Mouse (Mus musculus): ENCODE measurements around the gene Slc2a4. TPM values are rescaled to one million over a fixed set of nuclear protein-coding genes. Genes with fewer than 3 reads are reported as not detected.

Slc2a4 gene
- polyA plus RNA-seq, 1 experiment from 2014 or later, result 7.7 TPM

GRCm38 (mm10) chr11:69938401-69938979 is 9.5 kb downstream of the Slc2a4 start:
- Histone ChIP-seq H3K4me3 (ENCODE audit: low read depth, low read length) (no peak overlapping the region), H3K27ac (ENCODE audit: low read depth) (no peak overlapping the region), H3K4me1 (ENCODE audit: insufficient read depth) (peaks cover 21% of the 10 kb centered on the region), H3K27me3 (ENCODE audit: insufficient read depth, low read length) (peaks cover 55% of the 10 kb centered on the region), H3K36me3 (replicated peaks; ENCODE audit: insufficient read depth, low read length) (no peaks in the 10 kb centered on the region; the same call in 1 of the 2 replicates), H3K9ac (replicated peaks) (no peak overlapping the region), H3K4me2 (ENCODE audit: low read depth, low read length) (no peak overlapping the region), H3K9me3 (ENCODE audit: low read length) (no peaks in the 10 kb centered on the region)
- TF ChIP-seq EP300 (IDR thresholded peaks at IDR 0.05; ENCODE audit: low read depth) (no peak), CTCF (IDR thresholded peaks at IDR 0.05; ENCODE audit: low read depth) (no peak)
- DNase-seq, result no peak
- no peak for ATAC-seq
- WGBS (ENCODE audit: insufficient replicate concordance), result 37% methylated on average over 9 of the region's 9 CpGs

GRCm38 (mm10) chr11:69937834-69938233 is 10.2 kb downstream of the Slc2a4 start:
- H3K4me1 ChIP-seq (ENCODE audit: insufficient read depth), result peaks cover 21% of the 10 kb centered on the region
- H3K27me3 ChIP-seq (ENCODE audit: insufficient read depth, low read length), result peaks cover 55% of the 10 kb centered on the region
- H3K9ac ChIP-seq (replicated peaks), result no peak overlapping the region
- H3K27ac ChIP-seq (ENCODE audit: low read depth), result no peak overlapping the region
- H3K4me2 ChIP-seq (ENCODE audit: low read depth, low read length), result no peak overlapping the region
- H3K4me3 ChIP-seq (ENCODE audit: low read depth, low read length), result no peak overlapping the region
- H3K36me3 ChIP-seq (replicated peaks; ENCODE audit: insufficient read depth, low read length), result no peaks in the 10 kb centered on the region; the same call in 1 of the 2 replicates
- WGBS (ENCODE audit: insufficient replicate concordance), result 66% methylated on average over 5 of the region's 5 CpGs
- no peak for TF ChIP-seq CTCF (IDR thresholded peaks at IDR 0.05; ENCODE audit: low read depth)
- no peak for TF ChIP-seq EP300 (IDR thresholded peaks at IDR 0.05; ENCODE audit: low read depth)
- DNase-seq (no peak), ATAC-seq (no peak)
- H3K9me3 ChIP-seq (ENCODE audit: low read length), result no peaks in the 10 kb centered on the region

DNA sequence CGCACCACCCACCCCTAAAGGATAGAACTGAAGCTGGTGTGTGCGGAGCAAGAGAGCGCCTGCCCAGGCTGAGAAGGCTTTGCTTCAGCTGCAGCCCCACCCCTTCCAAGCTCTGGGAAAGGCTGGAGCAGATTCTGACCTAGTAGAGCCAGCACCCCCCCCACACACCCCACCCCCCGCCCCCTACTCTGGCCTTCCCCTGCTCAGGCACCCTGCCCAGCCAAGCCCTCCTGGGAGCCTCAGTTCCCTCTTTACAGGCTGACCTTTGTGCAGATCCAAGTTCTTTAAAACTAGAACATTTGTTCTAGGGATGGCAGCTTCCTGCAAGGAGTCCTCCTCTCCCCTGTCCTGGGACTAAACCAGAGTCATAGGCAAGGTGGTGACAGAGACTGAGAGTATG is 10.6 kb downstream of the Slc2a4 start:
- DNase-seq (no peak), ATAC-seq (no peak)
- no peak overlapping the region for H3K27ac ChIP-seq (ENCODE audit: low read depth)
- TF ChIP-seq CTCF (IDR thresholded peaks at IDR 0.05; ENCODE audit: low read depth) (no peak), EP300 (IDR thresholded peaks at IDR 0.05; ENCODE audit: low read depth) (no peak)
- no peak overlapping the region for H3K9ac ChIP-seq (replicated peaks)
- H3K27me3 ChIP-seq (ENCODE audit: insufficient read depth, low read length), result peaks cover 55% of the 10 kb centered on the region
- no peak overlapping the region for H3K4me3 ChIP-seq (ENCODE audit: low read depth, low read length)
- H3K9me3 ChIP-seq (ENCODE audit: low read length), result no peaks in the 10 kb centered on the region
- H3K4me2 ChIP-seq (ENCODE audit: low read depth, low read length), result no peak overlapping the region
- WGBS (ENCODE audit: insufficient replicate concordance), result 43% methylated on average over 4 of the region's 4 CpGs
- H3K36me3 ChIP-seq (replicated peaks; ENCODE audit: insufficient read depth, low read length), result no peaks in the 10 kb centered on the region
- H3K4me1 ChIP-seq (ENCODE audit: insufficient read depth), result peaks cover 21% of the 10 kb centered on the region

GRCm38 (mm10) chr11:69936714-69937347 is 11.2 kb downstream of the Slc2a4 start:
- 44% methylated on average over 9 of the region's 9 CpGs for WGBS (ENCODE audit: insufficient replicate concordance)
- peaks cover 52% of the 10 kb centered on the region for H3K27me3 ChIP-seq (ENCODE audit: insufficient read depth, low read length)
- no peak overlapping the region for H3K9ac ChIP-seq (replicated peaks)
- H3K36me3 ChIP-seq (replicated peaks; ENCODE audit: insufficient read depth, low read length), result no peaks in the 10 kb centered on the region
- no peak overlapping the region for H3K27ac ChIP-seq (ENCODE audit: low read depth)
- peaks cover 21% of the 10 kb centered on the region for H3K4me1 ChIP-seq (ENCODE audit: insufficient read depth)
- ATAC-seq (no peak), DNase-seq (no peak)
- no peaks in the 10 kb centered on the region for H3K9me3 ChIP-seq (ENCODE audit: low read length)
- no peak overlapping the region for H3K4me2 ChIP-seq (ENCODE audit: low read depth, low read length)
- H3K4me3 ChIP-seq (ENCODE audit: low read depth, low read length), result peak overlapping the region; percentile 50; the same call in 1 of the 2 replicates
- TF ChIP-seq EP300 (IDR thresholded peaks at IDR 0.05; ENCODE audit: low read depth), result no peak

- Histone ChIP-seq H3K4me2 (ENCODE audit: low read depth, low read length) (peak overlapping the region; percentile 87), H3K4me1 (ENCODE audit: insufficient read depth) (peaks cover 21% of the 10 kb centered on the region), H3K9me3 (ENCODE audit: low read length) (no peaks in the 10 kb centered on the region), H3K27ac (ENCODE audit: low read depth) (no peak overlapping the region), H3K4me3 (ENCODE audit: low read depth, low read length) (peak overlapping the region; percentile 50), H3K36me3 (replicated peaks; ENCODE audit: insufficient read depth, low read length) (no peaks in the 10 kb centered on the region), H3K9ac (replicated peaks) (no peak overlapping the region), H3K27me3 (ENCODE audit: insufficient read depth, low read length) (peaks cover 52% of the 10 kb centered on the region)
- no peak for ATAC-seq
- no peak for DNase-seq
- WGBS (ENCODE audit: insufficient replicate concordance), result 4% methylated on average over 30 of the region's 30 CpGs
- TF ChIP-seq CTCF (IDR thresholded peaks at IDR 0.05; ENCODE audit: low read depth), result no peak
- no peak for TF ChIP-seq EP300 (IDR thresholded peaks at IDR 0.05; ENCODE audit: low read depth)
Observed at GRCm38 (mm10) chr11:69936156-69936555, 11.8 kb downstream of the Slc2a4 start.

GRCm38 (mm10) chr11:69935137-69935879 is 12.7 kb downstream of the Slc2a4 start, which contains the start of gene Ybx2:
TSS of gene Ybx2 (plus strand) at chr11:69935796.
- TF ChIP-seq EP300 (IDR thresholded peaks at IDR 0.05; ENCODE audit: low read depth) (no peak), CTCF (IDR thresholded peaks at IDR 0.05; ENCODE audit: low read depth) (0 out of 2 replicates have a peak, but pooled peaks have one; percentile 19)
- DNase-seq, result peak; percentile 87
- Histone ChIP-seq H3K27ac (ENCODE audit: low read depth) (no peak within 1 kb of the TSS), H3K4me1 (ENCODE audit: insufficient read depth) (peaks cover 21% of the 10 kb centered on the region), H3K9ac (replicated peaks) (0 out of 2 replicates have a peak within 1 kb of the TSS, but pooled peaks have one; percentile 8), H3K9me3 (ENCODE audit: low read length) (no peaks in the 10 kb centered on the region), H3K4me2 (ENCODE audit: low read depth, low read length) (peak within 1 kb of the TSS; percentile 87), H3K36me3 (replicated peaks; ENCODE audit: insufficient read depth, low read length) (no peaks in the 10 kb centered on the region), H3K4me3 (ENCODE audit: low read depth, low read length) (peak within 1 kb of the TSS; percentile 50), H3K27me3 (ENCODE audit: insufficient read depth, low read length) (peaks cover 52% of the 10 kb centered on the region)
- 2% methylated on average over 43 of the region's 62 CpGs for WGBS (ENCODE audit: insufficient replicate concordance)
- peak; percentile 63 for ATAC-seq
